Mouse (Mus musculus): ENCODE data around the gene Trim10. TPM values are rescaled to one million over a fixed set of nuclear protein-coding genes. Genes with fewer than 3 reads are reported as not detected.
"Not testable (repeated sequence)": the region's sequence is repeated elsewhere in the genome, so short reads cannot be mapped to it uniquely, and the experiment has no call there.

Gene Trim10
- polyA plus RNA-seq, 1 experiment, result not detected

DNA sequence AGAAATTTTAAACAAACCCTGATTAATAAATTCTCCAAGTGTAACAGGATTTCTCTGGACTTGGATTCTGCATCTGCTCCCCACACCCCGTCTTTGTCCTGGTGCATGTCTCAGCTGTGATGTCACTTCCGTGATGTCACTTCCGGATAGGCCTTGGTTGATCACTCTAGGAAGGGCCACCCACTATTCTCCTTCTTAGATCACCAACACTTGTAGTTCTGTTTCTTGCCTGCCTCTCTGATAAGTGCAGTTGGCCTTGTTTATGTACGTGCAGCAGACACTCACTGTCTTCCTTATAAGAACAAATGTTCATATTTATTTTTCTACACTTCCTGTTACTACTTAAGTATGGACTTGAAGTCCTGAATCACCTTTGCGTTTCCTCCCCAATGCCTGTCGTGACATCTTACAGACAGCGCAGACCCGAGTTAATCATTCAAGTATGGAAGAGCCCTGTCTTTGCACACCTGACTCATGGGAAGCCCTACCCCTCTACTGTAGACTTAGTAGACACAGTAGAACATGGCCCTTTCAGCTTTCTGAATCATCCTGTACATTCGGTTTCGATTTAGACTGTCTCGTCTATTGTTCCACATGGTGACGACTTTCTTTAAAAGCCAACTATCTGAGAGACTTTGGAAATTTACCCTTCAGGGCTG lies 15.9 kb downstream of the Trim10 start:
- H3K4me3 ChIP-seq (ENCODE audit: insufficient read depth, low read length), result no peak overlapping the region
- TF ChIP-seq POLR2A (IDR thresholded peaks at IDR 0.05; ENCODE audit: borderline replicate concordance, low read depth, low read length) (no peak), CTCF (IDR thresholded peaks at IDR 0.05; ENCODE audit: low read depth, low read length) (no peak)
- no peak overlapping the region for H3K27ac ChIP-seq (ENCODE audit: insufficient read depth, low read depth, low read length)
- no peaks in the 10 kb centered on the region for H3K4me1 ChIP-seq (ENCODE audit: control insufficient read depth, insufficient read depth, low read length)

DNA sequence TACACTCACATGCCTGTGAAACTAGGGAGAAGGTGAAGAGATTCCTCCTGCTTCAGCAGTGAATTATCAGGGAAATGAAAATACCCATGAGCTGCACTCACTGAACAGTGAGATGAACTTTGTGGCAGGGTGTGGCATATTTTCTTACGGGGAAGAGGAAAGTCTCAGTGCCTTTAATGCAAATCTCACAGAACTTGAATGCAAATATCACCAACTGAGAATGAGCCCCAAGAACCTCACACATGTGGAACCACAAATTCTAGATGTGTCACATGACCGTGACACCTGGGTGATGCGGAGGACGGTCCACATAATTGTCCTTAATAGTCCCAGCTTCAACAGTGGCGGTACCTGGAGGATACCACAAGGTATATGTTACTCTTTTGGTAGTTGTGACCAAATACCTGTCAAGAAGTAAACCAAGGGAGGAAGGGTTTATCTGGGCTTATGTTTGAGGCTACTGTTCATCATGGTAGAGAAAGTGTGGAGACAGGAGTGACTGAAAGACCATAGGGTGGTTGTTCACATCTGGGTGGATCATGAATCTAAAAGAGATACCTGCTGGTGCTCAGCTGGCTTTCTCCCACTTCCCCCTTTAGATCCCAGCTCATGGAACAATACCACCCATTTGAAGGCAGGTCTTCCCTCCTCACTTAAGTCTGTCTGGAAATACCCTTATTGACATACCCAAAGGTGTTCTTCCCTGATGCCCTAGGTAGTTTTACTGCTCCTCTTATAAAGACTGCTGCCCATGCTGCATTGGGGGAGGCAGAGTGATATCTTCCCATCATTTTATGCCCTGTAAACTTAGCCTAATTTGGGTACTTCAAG lies 20.9 kb downstream of the Trim10 start, which contains the start of gene Trim40:
Gene Trim40 (minus strand): TSS at position 51 of the 831 bp plus-strand sequence.
- H3K4me3 ChIP-seq (ENCODE audit: insufficient read depth, low read length), result no peak within 1 kb of the TSS
- no peak within 1 kb of the TSS for H3K27ac ChIP-seq (ENCODE audit: insufficient read depth, low read depth, low read length)
- TF ChIP-seq CTCF (IDR thresholded peaks at IDR 0.05; ENCODE audit: low read depth, low read length) (no peak), POLR2A (IDR thresholded peaks at IDR 0.05; ENCODE audit: borderline replicate concordance, low read depth, low read length) (no peak)
- no peaks in the 10 kb centered on the region for H3K4me1 ChIP-seq (ENCODE audit: control insufficient read depth, insufficient read depth, low read length)

DNA sequence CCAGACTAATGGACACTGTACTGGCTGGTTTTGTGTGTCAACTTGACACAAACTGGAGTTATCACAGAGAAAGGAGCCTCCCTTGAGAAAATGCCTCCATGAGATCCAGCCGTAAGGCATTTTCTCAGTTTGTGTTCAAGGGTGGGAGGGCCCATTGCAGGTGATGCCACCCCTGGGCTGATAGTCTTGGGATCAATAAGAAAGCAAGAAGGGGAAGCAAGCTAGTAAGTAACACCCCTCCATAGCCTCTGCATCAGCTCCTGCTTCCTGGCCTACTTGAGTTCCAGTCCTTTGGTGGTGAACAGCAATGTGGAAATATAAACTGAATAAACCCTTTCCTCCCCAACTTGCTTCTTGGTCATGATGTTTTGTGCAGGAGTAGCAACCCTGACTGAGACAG lies 22.1 kb downstream of the Trim10 start:
- not testable (repeated sequence) for H3K27ac ChIP-seq (ENCODE audit: insufficient read depth, low read depth, low read length); H3K4me3 ChIP-seq (ENCODE audit: insufficient read depth, low read length); H3K4me1 ChIP-seq (ENCODE audit: control insufficient read depth, insufficient read depth, low read length)

DNA sequence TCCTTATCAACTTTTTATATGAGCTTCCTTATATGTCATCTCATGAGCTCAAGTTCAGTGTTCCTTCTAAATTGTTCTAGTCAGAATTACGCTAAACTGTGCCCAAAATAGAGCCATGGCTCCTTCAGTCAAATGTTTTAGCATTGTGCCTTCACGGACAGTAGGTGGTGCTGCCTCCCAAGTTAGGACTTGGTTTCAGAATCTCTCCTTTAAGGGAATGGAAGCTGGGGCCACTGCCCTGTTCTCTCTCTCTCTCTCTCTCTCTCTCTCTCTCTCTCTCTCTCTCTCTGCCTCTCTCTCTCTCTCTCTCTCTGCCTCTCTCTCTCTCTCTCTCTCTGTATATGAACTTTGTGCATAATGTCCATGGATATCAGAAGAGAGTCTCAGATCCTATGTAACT lies 23.0 kb downstream of the Trim10 start:
- Histone ChIP-seq H3K27ac (ENCODE audit: insufficient read depth, low read depth, low read length) (no peak overlapping the region), H3K4me1 (ENCODE audit: control insufficient read depth, insufficient read depth, low read length) (no peaks in the 10 kb centered on the region), H3K4me3 (ENCODE audit: insufficient read depth, low read length) (no peak overlapping the region)
- TF ChIP-seq POLR2A (IDR thresholded peaks at IDR 0.05; ENCODE audit: borderline replicate concordance, low read depth, low read length) (no peak), CTCF (IDR thresholded peaks at IDR 0.05; ENCODE audit: low read depth, low read length) (no peak)

DNA sequence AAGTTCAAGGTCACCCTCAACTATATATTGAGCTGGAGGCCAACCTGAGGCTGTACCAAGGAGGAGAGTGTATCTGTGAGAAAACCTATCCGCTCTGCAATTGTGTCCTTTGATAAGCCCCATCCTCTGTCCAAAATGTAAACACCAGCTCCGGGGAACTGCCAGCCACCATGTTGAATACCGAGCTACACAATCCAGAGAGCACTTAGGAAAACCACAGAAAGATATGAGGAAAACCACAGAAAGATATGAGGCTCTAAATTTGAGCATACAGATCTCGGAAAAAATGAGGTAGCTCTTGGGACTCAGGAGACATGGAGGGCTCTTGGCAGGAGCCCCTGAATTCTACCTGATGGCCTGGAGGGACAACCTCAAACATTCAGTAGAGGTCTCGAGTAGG lies 24.0 kb downstream of the Trim10 start:
- Histone ChIP-seq H3K4me1 (ENCODE audit: control insufficient read depth, insufficient read depth, low read length) (no peaks in the 10 kb centered on the region), H3K4me3 (ENCODE audit: insufficient read depth, low read length) (no peak overlapping the region), H3K27ac (ENCODE audit: insufficient read depth, low read depth, low read length) (no peak overlapping the region)
- no peak for TF ChIP-seq POLR2A (IDR thresholded peaks at IDR 0.05; ENCODE audit: borderline replicate concordance, low read depth, low read length)
- TF ChIP-seq CTCF (IDR thresholded peaks at IDR 0.05; ENCODE audit: low read depth, low read length), result no peak

DNA sequence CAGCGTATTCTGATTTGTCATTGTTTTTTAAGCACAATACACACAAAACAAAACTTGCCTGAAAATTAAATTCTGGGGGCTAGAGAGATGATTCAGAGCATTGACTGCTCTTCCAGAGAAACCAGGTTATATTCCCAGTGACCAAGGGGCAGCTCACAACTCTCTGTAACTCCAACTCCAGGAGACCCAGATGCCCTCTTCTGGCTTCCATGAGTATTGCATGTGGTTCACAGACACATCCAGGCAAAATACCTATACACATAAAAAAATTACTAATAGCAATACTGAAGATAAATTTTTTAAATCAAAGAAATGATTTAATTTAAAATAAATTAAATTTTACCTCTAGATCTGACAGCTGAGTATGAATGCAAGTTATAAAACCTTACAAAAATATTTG lies 27.2 kb downstream of the Trim10 start:
- TF ChIP-seq POLR2A (IDR thresholded peaks at IDR 0.05; ENCODE audit: borderline replicate concordance, low read depth, low read length) (no peak), CTCF (IDR thresholded peaks at IDR 0.05; ENCODE audit: low read depth, low read length) (no peak)
- Histone ChIP-seq H3K27ac (ENCODE audit: insufficient read depth, low read depth, low read length) (no peak overlapping the region), H3K4me3 (ENCODE audit: insufficient read depth, low read length) (no peak overlapping the region), H3K4me1 (ENCODE audit: control insufficient read depth, insufficient read depth, low read length) (no peaks in the 10 kb centered on the region)

DNA sequence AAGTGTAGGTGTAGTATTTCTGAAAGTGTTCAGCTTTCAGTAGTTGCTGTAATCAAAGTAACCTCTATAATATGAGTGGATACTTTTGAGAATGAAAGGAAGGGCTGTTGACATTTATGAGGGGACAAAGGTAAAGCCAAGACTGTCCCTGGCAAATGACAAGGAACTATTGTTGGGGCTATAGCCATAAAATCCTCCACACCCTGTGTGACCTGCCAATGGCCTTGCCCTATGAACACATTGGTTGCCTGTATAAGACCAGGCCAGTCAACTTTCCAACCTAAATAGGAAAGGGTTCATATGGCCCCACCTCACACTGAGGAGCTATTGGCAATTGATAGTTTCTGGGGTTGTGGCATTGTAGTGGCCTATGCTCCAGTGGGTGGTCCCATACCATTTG lies 27.7 kb downstream of the Trim10 start:
- Histone ChIP-seq H3K4me1 (ENCODE audit: control insufficient read depth, insufficient read depth, low read length) (no peaks in the 10 kb centered on the region), H3K27ac (ENCODE audit: insufficient read depth, low read depth, low read length) (no peak overlapping the region), H3K4me3 (ENCODE audit: insufficient read depth, low read length) (no peak overlapping the region)
- TF ChIP-seq POLR2A (IDR thresholded peaks at IDR 0.05; ENCODE audit: borderline replicate concordance, low read depth, low read length) (no peak), CTCF (IDR thresholded peaks at IDR 0.05; ENCODE audit: low read depth, low read length) (no peak)

DNA sequence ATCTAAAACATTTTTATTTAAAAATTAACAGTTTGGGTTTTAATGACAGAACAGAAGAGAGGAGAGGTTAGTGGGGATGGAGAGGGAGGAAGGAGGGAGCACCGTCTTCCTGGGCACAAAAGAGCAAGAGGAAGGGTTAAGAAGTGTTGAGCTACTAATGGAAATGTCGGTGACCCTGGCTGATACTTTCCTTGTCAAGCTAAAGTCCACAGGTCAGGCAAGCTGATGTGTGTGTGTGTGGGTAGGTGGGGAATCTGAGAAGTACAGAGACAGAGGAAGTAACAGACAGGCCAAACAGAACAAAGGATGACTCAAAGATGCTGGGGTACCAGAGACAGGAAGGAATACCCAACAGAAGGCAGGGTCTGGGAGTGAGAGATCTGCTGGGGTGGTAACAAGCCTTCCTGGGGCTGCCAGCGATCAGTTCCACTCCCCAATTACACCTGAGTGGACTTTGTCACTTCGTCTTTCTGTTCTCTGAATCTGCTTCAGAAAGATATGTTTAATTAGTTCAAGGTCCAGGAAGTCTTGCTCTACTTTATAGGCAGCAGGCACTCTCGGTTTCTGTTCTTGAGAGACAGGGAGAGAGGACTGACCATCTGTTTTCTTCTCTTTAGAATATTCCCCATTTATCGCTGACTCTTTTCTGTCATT lies 28.3 kb downstream of the Trim10 start, which contains the start of gene Trim31:
Gene Trim31 (plus strand): TSS at position 567 of the 654 bp plus-strand sequence.
- Histone ChIP-seq H3K4me1 (ENCODE audit: control insufficient read depth, insufficient read depth, low read length) (no peaks in the 10 kb centered on the region), H3K4me3 (ENCODE audit: insufficient read depth, low read length) (no peak within 1 kb of the TSS), H3K27ac (ENCODE audit: insufficient read depth, low read depth, low read length) (no peak within 1 kb of the TSS)
- no peak for TF ChIP-seq POLR2A (IDR thresholded peaks at IDR 0.05; ENCODE audit: borderline replicate concordance, low read depth, low read length)

DNA sequence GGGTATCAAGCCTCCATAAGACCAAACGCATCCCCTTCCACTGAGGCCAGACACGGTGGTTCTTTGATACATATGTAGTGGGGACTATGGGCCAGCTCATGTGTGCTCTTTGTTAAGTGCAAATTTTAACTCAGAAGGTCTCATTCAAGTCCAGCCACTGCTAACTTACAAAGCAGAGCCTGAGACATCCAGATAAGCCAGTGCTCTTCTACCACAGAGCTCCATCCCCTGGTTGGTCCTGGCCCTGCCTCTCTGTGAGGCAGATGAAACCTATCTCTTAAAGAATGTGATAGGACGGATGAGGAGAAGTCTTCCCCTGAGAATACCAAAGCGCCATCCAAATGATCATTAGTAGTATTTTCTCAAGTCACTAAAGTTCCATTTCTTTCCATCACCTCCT lies 30.0 kb downstream of the Trim10 start:
- Histone ChIP-seq H3K4me3 (ENCODE audit: insufficient read depth, low read length) (no peak overlapping the region), H3K4me1 (ENCODE audit: control insufficient read depth, insufficient read depth, low read length) (peaks cover 6% of the 10 kb centered on the region), H3K27ac (ENCODE audit: insufficient read depth, low read depth, low read length) (no peak overlapping the region)
- TF ChIP-seq CTCF (IDR thresholded peaks at IDR 0.05; ENCODE audit: low read depth, low read length) (no peak), POLR2A (IDR thresholded peaks at IDR 0.05; ENCODE audit: borderline replicate concordance, low read depth, low read length) (no peak)

DNA sequence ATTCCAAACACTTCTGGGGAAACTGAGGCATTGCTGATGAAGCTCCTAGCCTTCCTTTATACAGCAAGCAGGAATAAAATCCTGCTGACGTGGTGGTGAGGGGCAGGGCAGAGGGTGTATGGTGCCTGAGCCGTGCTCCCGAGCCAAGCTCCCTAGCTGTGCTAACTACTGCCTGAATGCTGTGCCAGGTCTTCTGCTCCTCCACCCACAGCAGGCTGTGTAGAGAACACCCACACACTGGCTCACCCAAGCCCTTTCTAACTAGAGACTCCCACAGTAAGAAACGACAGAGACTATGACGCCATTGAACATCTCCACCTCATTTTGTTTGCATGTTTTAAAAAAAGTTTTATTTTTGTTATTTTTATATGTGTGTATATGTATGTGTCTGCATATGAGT lies 30.6 kb downstream of the Trim10 start:
- Histone ChIP-seq H3K27ac (ENCODE audit: insufficient read depth, low read depth, low read length) (no peak overlapping the region), H3K4me3 (ENCODE audit: insufficient read depth, low read length) (no peak overlapping the region), H3K4me1 (ENCODE audit: control insufficient read depth, insufficient read depth, low read length) (peaks cover 11% of the 10 kb centered on the region)
- TF ChIP-seq CTCF (IDR thresholded peaks at IDR 0.05; ENCODE audit: low read depth, low read length) (no peak), POLR2A (IDR thresholded peaks at IDR 0.05; ENCODE audit: borderline replicate concordance, low read depth, low read length) (no peak)

All from bone marrow macrophage, adult 2 months (primary cell).